Mouse (Mus musculus): ENCODE measurements around the gene Lsamp. TPM values are rescaled to one million over a fixed set of nuclear protein-coding genes. Genes with fewer than 3 reads are reported as not detected.

The Lsamp gene
- polyA plus RNA-seq, 1 experiment, result not detected

- Histone ChIP-seq H3K4me2 (ENCODE audit: low read depth) (no peak overlapping the region), H3K79me2 (ENCODE audit: control insufficient read depth, insufficient read depth) (no peaks in the 10 kb centered on the region), H3K4me3 (no peak overlapping the region), H3K27me3 (ENCODE audit: control insufficient read depth, insufficient read depth, insufficient read length) (no peaks in the 10 kb centered on the region), H3ac (ENCODE audit: control insufficient read depth, insufficient read length) (no peak overlapping the region), H3K36me3 (ENCODE audit: control insufficient read depth, insufficient read depth) (no peaks in the 10 kb centered on the region)
- TF ChIP-seq CEBPB (IDR thresholded peaks at IDR 0.05; ENCODE audit: insufficient read depth, poor library complexity, severe bottlenecking), result no peak
Measured at GRCm38 (mm10) chr16:41521566-41521965, 1537.4 kb downstream of the Lsamp start.

GRCm38 (mm10) chr16:41524266-41524665 lies 1540.1 kb downstream of the Lsamp start:
- Histone ChIP-seq H3K79me2 (ENCODE audit: control insufficient read depth, insufficient read depth) (no peaks in the 10 kb centered on the region), H3K4me2 (ENCODE audit: low read depth) (no peak overlapping the region), H3K27me3 (ENCODE audit: control insufficient read depth, insufficient read depth, insufficient read length) (no peaks in the 10 kb centered on the region), H3ac (ENCODE audit: control insufficient read depth, insufficient read length) (no peak overlapping the region), H3K36me3 (ENCODE audit: control insufficient read depth, insufficient read depth) (no peaks in the 10 kb centered on the region), H3K4me3 (no peak overlapping the region)
- no peak for TF ChIP-seq TCF12 (IDR thresholded peaks at IDR 0.05; ENCODE audit: insufficient read depth, poor library complexity, severe bottlenecking)
- TF ChIP-seq CEBPB (IDR thresholded peaks at IDR 0.05; ENCODE audit: insufficient read depth, poor library complexity, severe bottlenecking), result no peak
- no peak for TF ChIP-seq MYOG (IDR thresholded peaks at IDR 0.05; ENCODE audit: control insufficient read depth in 1 of 3, insufficient read depth in 1 of 3, insufficient read length in 2 of 3, low read depth in 2 of 3)
- TF ChIP-seq E2F4 (IDR thresholded peaks at IDR 0.05; ENCODE audit: insufficient read depth), result no peak
- TF ChIP-seq MYOD1 (IDR thresholded peaks at IDR 0.05; ENCODE audit: control insufficient read depth in 1 of 3, insufficient read length in 2 of 3, low read depth in 2 of 3), result no peak
- no peak for TF ChIP-seq SRF (IDR thresholded peaks at IDR 0.05; ENCODE audit: control insufficient read depth, insufficient read length, low read depth)
- no peak for TF ChIP-seq POLR2AphosphoS2 (IDR thresholded peaks at IDR 0.05; ENCODE audit: insufficient read length, low read depth)
- no peak for TF ChIP-seq POLR2A (IDR thresholded peaks at IDR 0.05; ENCODE audit: insufficient read length, low read depth)
- TF ChIP-seq REST (IDR thresholded peaks at IDR 0.05; ENCODE audit: insufficient read depth, insufficient read length), result no peak

DNA sequence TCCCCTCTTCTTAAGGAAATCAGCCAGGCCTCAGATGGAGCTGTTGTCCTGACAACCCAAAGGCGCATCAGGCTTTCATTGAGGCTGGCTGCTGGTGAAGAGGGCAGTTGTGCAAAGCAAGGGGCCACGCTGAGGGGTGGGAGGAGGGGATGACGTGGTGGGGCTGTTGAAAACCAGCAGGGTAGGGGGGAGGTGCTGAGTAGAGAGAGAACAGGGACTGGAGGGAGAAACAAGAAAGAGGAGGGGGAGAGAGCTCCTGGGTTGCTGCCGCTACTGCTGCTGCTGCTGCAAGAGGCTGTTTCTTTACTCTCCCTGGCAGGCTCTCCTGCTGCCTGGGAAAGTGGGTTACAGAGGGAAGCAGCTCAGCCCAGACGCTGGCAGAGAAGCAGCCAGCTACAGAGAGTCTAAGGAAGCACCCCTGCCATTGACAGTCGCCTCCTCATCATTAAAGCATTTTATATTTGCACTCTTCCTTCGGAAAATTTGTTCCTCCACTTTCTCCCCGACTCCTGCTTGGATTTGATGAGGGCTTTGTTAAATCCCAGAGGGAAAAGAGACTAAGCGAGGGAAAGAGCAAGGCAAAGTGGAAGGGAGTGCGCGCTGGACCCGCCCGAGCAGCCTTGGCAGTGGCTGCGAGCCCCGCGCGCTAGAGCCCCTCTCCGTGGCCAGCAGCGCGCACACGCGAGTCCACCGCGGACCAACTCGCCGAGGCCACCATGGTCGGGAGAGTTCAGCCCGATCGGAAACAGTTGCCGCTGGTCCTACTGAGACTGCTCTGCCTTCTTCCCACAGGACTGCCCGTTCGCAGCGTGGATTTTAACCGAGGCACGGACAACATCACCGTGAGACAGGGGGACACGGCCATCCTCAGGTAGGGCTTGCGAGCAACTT lies 1548.7 kb downstream of the Lsamp start:
- Histone ChIP-seq H3ac (ENCODE audit: control insufficient read depth, insufficient read length) (no peak overlapping the region), H3K79me2 (ENCODE audit: control insufficient read depth, insufficient read depth) (no peaks in the 10 kb centered on the region), H3K4me3 (no peak overlapping the region), H3K27me3 (ENCODE audit: control insufficient read depth, insufficient read depth, insufficient read length) (no peaks in the 10 kb centered on the region), H3K36me3 (ENCODE audit: control insufficient read depth, insufficient read depth) (no peaks in the 10 kb centered on the region), H3K4me2 (ENCODE audit: low read depth) (no peak overlapping the region)
- no peak for TF ChIP-seq MAX (IDR thresholded peaks at IDR 0.05; ENCODE audit: low read depth)
- TF ChIP-seq SRF (IDR thresholded peaks at IDR 0.05; ENCODE audit: control insufficient read depth, insufficient read length, low read depth), result no peak
- TF ChIP-seq REST (IDR thresholded peaks at IDR 0.05; ENCODE audit: insufficient read depth, insufficient read length), result no peak
- no peak for TF ChIP-seq POLR2A (IDR thresholded peaks at IDR 0.05; ENCODE audit: insufficient read length, low read depth)
- no peak for TF ChIP-seq MYOG (IDR thresholded peaks at IDR 0.05; ENCODE audit: control insufficient read depth in 1 of 3, insufficient read depth in 1 of 3, insufficient read length in 2 of 3, low read depth in 2 of 3)
- no peak for TF ChIP-seq TCF3 (IDR thresholded peaks at IDR 0.05; ENCODE audit: insufficient read length, low read depth)
- TF ChIP-seq USF1 (IDR thresholded peaks at IDR 0.05; ENCODE audit: low read depth), result no peak
- TF ChIP-seq TCF12 (IDR thresholded peaks at IDR 0.05; ENCODE audit: insufficient read depth, poor library complexity, severe bottlenecking), result no peak
- no peak for TF ChIP-seq E2F4 (IDR thresholded peaks at IDR 0.05; ENCODE audit: insufficient read depth)
- TF ChIP-seq MYOD1 (IDR thresholded peaks at IDR 0.05; ENCODE audit: control insufficient read depth in 1 of 3, insufficient read length in 2 of 3, low read depth in 2 of 3), result no peak
- TF ChIP-seq POLR2AphosphoS2 (IDR thresholded peaks at IDR 0.05; ENCODE audit: insufficient read length, low read depth), result no peak
- no peak for TF ChIP-seq CEBPB (IDR thresholded peaks at IDR 0.05; ENCODE audit: insufficient read depth, poor library complexity, severe bottlenecking)

DNA sequence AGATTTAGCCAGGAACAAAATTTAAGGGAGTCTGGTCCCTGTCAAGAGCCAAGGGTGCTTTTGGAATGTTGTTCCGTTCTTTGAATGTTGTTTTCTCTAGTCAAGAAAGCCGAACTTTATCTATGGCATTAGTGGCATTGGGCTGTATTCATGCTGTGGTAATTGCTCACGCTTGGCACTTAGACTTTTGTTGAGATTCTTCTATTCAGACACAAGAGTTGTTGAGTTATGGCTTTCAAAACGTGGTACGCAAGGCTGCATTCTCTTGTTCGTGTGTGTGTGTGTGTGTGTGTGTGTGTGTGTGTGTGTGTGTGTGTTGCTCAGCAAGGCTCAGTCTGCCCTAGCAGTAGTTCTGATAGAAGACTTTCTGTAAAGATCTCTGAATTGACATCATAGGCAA lies 1549.5 kb downstream of the Lsamp start:
- Histone ChIP-seq H3K79me2 (ENCODE audit: control insufficient read depth, insufficient read depth) (no peaks in the 10 kb centered on the region), H3K27me3 (ENCODE audit: control insufficient read depth, insufficient read depth, insufficient read length) (no peaks in the 10 kb centered on the region), H3K4me2 (ENCODE audit: low read depth) (no peak overlapping the region), H3ac (ENCODE audit: control insufficient read depth, insufficient read length) (no peak overlapping the region), H3K4me3 (no peak overlapping the region), H3K36me3 (ENCODE audit: control insufficient read depth, insufficient read depth) (no peaks in the 10 kb centered on the region)
- no peak for TF ChIP-seq MAX (IDR thresholded peaks at IDR 0.05; ENCODE audit: low read depth)
- no peak for TF ChIP-seq MYOD1 (IDR thresholded peaks at IDR 0.05; ENCODE audit: control insufficient read depth in 1 of 3, insufficient read length in 2 of 3, low read depth in 2 of 3)
- no peak for TF ChIP-seq USF1 (IDR thresholded peaks at IDR 0.05; ENCODE audit: low read depth)
- TF ChIP-seq REST (IDR thresholded peaks at IDR 0.05; ENCODE audit: insufficient read depth, insufficient read length), result no peak
- TF ChIP-seq POLR2AphosphoS2 (IDR thresholded peaks at IDR 0.05; ENCODE audit: insufficient read length, low read depth), result no peak
- no peak for TF ChIP-seq TCF3 (IDR thresholded peaks at IDR 0.05; ENCODE audit: insufficient read length, low read depth)
- TF ChIP-seq E2F4 (IDR thresholded peaks at IDR 0.05; ENCODE audit: insufficient read depth), result no peak
- no peak for TF ChIP-seq POLR2A (IDR thresholded peaks at IDR 0.05; ENCODE audit: insufficient read length, low read depth)
- no peak for TF ChIP-seq MYOG (IDR thresholded peaks at IDR 0.05; ENCODE audit: control insufficient read depth in 1 of 3, insufficient read depth in 1 of 3, insufficient read length in 2 of 3, low read depth in 2 of 3)
- TF ChIP-seq SRF (IDR thresholded peaks at IDR 0.05; ENCODE audit: control insufficient read depth, insufficient read length, low read depth), result no peak

DNA sequence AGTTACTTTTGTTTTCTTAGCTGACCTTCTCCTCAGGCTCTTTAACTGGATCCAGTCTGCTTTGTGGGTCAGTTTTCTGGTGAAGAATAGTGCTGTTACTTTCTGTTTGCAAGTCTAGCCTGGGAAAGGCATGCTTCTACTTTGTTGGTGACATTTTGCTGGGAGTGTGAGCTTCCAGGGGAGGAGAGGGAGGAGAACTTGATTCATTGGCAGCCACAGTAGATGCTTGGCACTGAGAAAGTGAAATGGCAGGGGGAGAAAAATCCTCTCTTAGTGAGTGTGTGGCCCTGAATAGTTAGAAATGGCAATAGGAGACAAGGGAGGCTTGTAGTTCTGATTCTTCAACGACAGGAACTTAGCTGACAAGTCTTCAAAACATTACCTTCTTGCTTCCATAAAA lies 1551.6 kb downstream of the Lsamp start:
- Histone ChIP-seq H3K4me2 (ENCODE audit: low read depth) (no peak overlapping the region), H3K79me2 (ENCODE audit: control insufficient read depth, insufficient read depth) (no peaks in the 10 kb centered on the region), H3K27me3 (ENCODE audit: control insufficient read depth, insufficient read depth, insufficient read length) (no peaks in the 10 kb centered on the region), H3K4me3 (no peak overlapping the region), H3ac (ENCODE audit: control insufficient read depth, insufficient read length) (no peak overlapping the region), H3K36me3 (ENCODE audit: control insufficient read depth, insufficient read depth) (no peaks in the 10 kb centered on the region)
- TF ChIP-seq CEBPB (IDR thresholded peaks at IDR 0.05; ENCODE audit: insufficient read depth, poor library complexity, severe bottlenecking), result no peak
- TF ChIP-seq USF1 (IDR thresholded peaks at IDR 0.05; ENCODE audit: low read depth), result no peak
- TF ChIP-seq REST (IDR thresholded peaks at IDR 0.05; ENCODE audit: insufficient read depth, insufficient read length), result no peak
- TF ChIP-seq MAX (IDR thresholded peaks at IDR 0.05; ENCODE audit: low read depth), result no peak
- TF ChIP-seq MYOG (IDR thresholded peaks at IDR 0.05; ENCODE audit: control insufficient read depth in 1 of 3, insufficient read depth in 1 of 3, insufficient read length in 2 of 3, low read depth in 2 of 3), result no peak
- TF ChIP-seq MYOD1 (IDR thresholded peaks at IDR 0.05; ENCODE audit: control insufficient read depth in 1 of 3, insufficient read length in 2 of 3, low read depth in 2 of 3), result no peak
- no peak for TF ChIP-seq POLR2A (IDR thresholded peaks at IDR 0.05; ENCODE audit: insufficient read length, low read depth)
- no peak for TF ChIP-seq POLR2AphosphoS2 (IDR thresholded peaks at IDR 0.05; ENCODE audit: insufficient read length, low read depth)
- no peak for TF ChIP-seq SRF (IDR thresholded peaks at IDR 0.05; ENCODE audit: control insufficient read depth, insufficient read length, low read depth)
- no peak for TF ChIP-seq TCF3 (IDR thresholded peaks at IDR 0.05; ENCODE audit: insufficient read length, low read depth)
